Mouse (Mus musculus): ENCODE measurements around the gene Cacna2d3. TPM values are rescaled to one million over a fixed set of nuclear protein-coding genes. Genes with fewer than 3 reads are reported as not detected.

Cacna2d3 gene
- total RNA-seq, 1 experiment, result 0.40 TPM

DNA sequence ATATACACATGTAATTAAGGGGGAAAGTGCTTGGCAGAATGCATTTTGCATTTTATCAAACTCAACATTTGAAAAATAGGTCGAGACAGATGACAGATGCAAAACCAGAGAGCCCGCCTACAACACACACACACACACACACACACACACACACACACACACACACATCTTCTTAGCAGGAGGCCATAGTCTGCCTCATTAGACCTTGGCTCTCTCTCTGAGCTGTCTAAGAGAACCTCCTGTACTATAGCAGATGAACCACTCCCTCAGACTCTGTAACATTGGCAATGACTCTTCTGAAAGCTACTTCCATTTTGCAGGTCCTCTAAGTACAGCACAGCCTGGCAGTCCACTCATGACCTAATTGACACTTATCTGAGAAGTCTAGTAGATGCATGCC, 330.2 kb downstream of the Cacna2d3 start:
- Histone ChIP-seq H3K4me3 (ENCODE audit: insufficient read depth in 1 of 2, low read depth in 1 of 2, low read length in 2 of 2, poor library complexity in 1 of 2, severe bottlenecking in 1 of 2) (no peak overlapping the region), H3K27ac (ENCODE audit: insufficient read depth, low read depth, low read length, poor library complexity, severe bottlenecking) (no peak overlapping the region), H3K4me1 (ENCODE audit: control insufficient read depth in 2 of 2, insufficient read depth in 2 of 2, low read length in 2 of 2, poor library complexity in 1 of 2) (no peaks in the 10 kb centered on the region), H3K9me3 (ENCODE audit: control insufficient read depth, insufficient read depth, low read depth, low read length) (no peaks in the 10 kb centered on the region), H3K9ac (ENCODE audit: insufficient read depth, low read depth, low read length, poor library complexity, severe bottlenecking) (no peak overlapping the region), H3K36me3 (ENCODE audit: control insufficient read depth, insufficient read depth, low read length, poor library complexity, severe bottlenecking) (no peaks in the 10 kb centered on the region)
- TF ChIP-seq HCFC1 (IDR thresholded peaks at IDR 0.05; ENCODE audit: borderline replicate concordance, insufficient read depth, low read length) (no peak), ZC3H11A (IDR thresholded peaks at IDR 0.05; ENCODE audit: borderline replicate concordance, low read depth, low read length) (no peak), CHD2 (IDR thresholded peaks at IDR 0.05; ENCODE audit: low read depth, low read length) (no peak), MAFK (IDR thresholded peaks at IDR 0.05; ENCODE audit: insufficient read depth, low read depth, low read length) (no peak)
- in situ Hi-C loops (cut with MboI; ENCODE audit: low sequenced_read_pairs in 2 of 2, unreplicated experiment in 2 of 2), result no loop called here
- DNase-seq (ENCODE audit: low read depth, low spot score), result no peak

DNA sequence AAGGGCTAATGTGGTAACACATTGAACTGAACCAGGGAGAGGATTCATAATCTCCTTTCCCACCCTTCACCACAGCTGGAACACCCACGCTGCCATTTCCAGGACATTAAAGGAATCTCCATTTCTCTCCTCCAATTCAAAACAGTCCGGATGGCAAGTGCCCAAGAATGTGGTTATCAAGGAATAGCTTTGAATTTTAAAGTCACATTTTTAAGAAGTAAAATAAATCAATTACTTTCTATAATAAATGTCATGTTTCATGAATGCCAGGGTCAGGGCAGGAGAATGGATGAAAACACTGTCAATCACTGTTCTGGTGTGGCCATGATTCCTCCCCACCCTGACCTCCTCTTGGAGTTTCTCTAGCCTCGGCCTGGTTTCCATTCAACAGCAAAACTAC, 333.9 kb downstream of the Cacna2d3 start:
- no peak for DNase-seq (ENCODE audit: low read depth, low spot score)
- TF ChIP-seq ZC3H11A (IDR thresholded peaks at IDR 0.05; ENCODE audit: borderline replicate concordance, low read depth, low read length) (no peak), HCFC1 (IDR thresholded peaks at IDR 0.05; ENCODE audit: borderline replicate concordance, insufficient read depth, low read length) (no peak)
- Histone ChIP-seq H3K9ac (ENCODE audit: insufficient read depth, low read depth, low read length, poor library complexity, severe bottlenecking) (no peak overlapping the region), H3K4me3 (ENCODE audit: insufficient read depth in 1 of 2, low read depth in 1 of 2, low read length in 2 of 2, poor library complexity in 1 of 2, severe bottlenecking in 1 of 2) (no peak overlapping the region), H3K27ac (ENCODE audit: insufficient read depth, low read depth, low read length, poor library complexity, severe bottlenecking) (no peak overlapping the region), H3K4me1 (ENCODE audit: control insufficient read depth in 2 of 2, insufficient read depth in 2 of 2, low read length in 2 of 2, poor library complexity in 1 of 2) (no peaks in the 10 kb centered on the region), H3K36me3 (ENCODE audit: control insufficient read depth, insufficient read depth, low read length, poor library complexity, severe bottlenecking) (no peaks in the 10 kb centered on the region), H3K9me3 (ENCODE audit: control insufficient read depth, insufficient read depth, low read depth, low read length) (no peaks in the 10 kb centered on the region)
- in situ Hi-C loops (cut with MboI; ENCODE audit: low sequenced_read_pairs in 2 of 2, unreplicated experiment in 2 of 2), result no loop called here

DNA sequence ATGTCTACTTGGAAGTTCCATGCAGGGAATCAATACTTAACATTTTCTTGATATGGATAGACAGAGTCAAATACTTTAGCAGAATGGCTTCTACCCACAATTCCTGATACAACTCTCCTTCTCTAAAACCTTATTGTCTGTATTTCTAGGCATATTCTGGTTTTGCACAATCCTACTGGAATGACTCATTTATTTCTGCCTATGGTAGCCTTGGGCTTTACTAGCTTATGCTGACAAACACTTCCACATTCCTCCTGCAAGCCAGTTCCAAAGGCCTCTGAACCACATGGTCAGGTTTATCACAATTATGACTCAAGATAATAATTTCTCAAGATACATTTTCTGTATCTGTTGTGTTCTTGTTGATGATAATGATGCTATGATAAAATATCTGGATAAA, 336.2 kb downstream of the Cacna2d3 start:
- Histone ChIP-seq H3K36me3 (ENCODE audit: control insufficient read depth, insufficient read depth, low read length, poor library complexity, severe bottlenecking) (no peaks in the 10 kb centered on the region), H3K9ac (ENCODE audit: insufficient read depth, low read depth, low read length, poor library complexity, severe bottlenecking) (no peak overlapping the region), H3K4me1 (ENCODE audit: control insufficient read depth in 2 of 2, insufficient read depth in 2 of 2, low read length in 2 of 2, poor library complexity in 1 of 2) (no peaks in the 10 kb centered on the region), H3K4me3 (ENCODE audit: insufficient read depth in 1 of 2, low read depth in 1 of 2, low read length in 2 of 2, poor library complexity in 1 of 2, severe bottlenecking in 1 of 2) (no peak overlapping the region), H3K27ac (ENCODE audit: insufficient read depth, low read depth, low read length, poor library complexity, severe bottlenecking) (no peak overlapping the region), H3K9me3 (ENCODE audit: control insufficient read depth, insufficient read depth, low read depth, low read length) (no peaks in the 10 kb centered on the region)
- TF ChIP-seq ZNF384 (IDR thresholded peaks at IDR 0.05; ENCODE audit: low read depth, low read length), result no peak
- TF ChIP-seq HCFC1 (IDR thresholded peaks at IDR 0.05; ENCODE audit: borderline replicate concordance, insufficient read depth, low read length), result no peak
- no peak for TF ChIP-seq MAFK (IDR thresholded peaks at IDR 0.05; ENCODE audit: insufficient read depth, low read depth, low read length)
- no peak for TF ChIP-seq ZC3H11A (IDR thresholded peaks at IDR 0.05; ENCODE audit: borderline replicate concordance, low read depth, low read length)
- TF ChIP-seq CHD2 (IDR thresholded peaks at IDR 0.05; ENCODE audit: low read depth, low read length), result no peak
- no peak for DNase-seq (ENCODE audit: low read depth, low spot score)
- in situ Hi-C loops (cut with MboI; ENCODE audit: low sequenced_read_pairs in 2 of 2, unreplicated experiment in 2 of 2), result no loop called here

DNA sequence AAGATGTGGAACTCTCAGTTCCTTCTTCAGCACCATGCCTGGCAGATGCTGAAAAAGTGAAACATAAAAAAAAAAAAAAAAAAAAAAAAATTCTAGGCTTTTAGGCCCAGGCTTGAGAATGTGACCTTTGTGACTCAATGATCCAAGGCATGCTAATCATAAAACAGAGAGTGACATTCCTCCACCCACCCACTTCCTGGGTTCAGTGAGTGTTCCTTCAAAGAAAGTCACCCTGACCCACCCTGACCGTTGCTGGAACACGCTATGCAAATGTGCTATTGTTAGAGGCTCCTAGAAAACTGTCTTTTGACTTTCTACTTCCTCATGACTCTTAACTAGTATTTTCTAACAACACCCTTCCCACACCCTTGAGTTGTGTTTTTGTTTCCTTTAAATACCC, 338.9 kb downstream of the Cacna2d3 start:
- Histone ChIP-seq H3K9ac (ENCODE audit: insufficient read depth, low read depth, low read length, poor library complexity, severe bottlenecking) (no peak overlapping the region), H3K4me3 (ENCODE audit: insufficient read depth in 1 of 2, low read depth in 1 of 2, low read length in 2 of 2, poor library complexity in 1 of 2, severe bottlenecking in 1 of 2) (no peak overlapping the region), H3K9me3 (ENCODE audit: control insufficient read depth, insufficient read depth, low read depth, low read length) (no peaks in the 10 kb centered on the region), H3K36me3 (ENCODE audit: control insufficient read depth, insufficient read depth, low read length, poor library complexity, severe bottlenecking) (no peaks in the 10 kb centered on the region), H3K4me1 (ENCODE audit: control insufficient read depth in 2 of 2, insufficient read depth in 2 of 2, low read length in 2 of 2, poor library complexity in 1 of 2) (no peaks in the 10 kb centered on the region), H3K27ac (ENCODE audit: insufficient read depth, low read depth, low read length, poor library complexity, severe bottlenecking) (no peak overlapping the region)
- in situ Hi-C loops (cut with MboI; ENCODE audit: low sequenced_read_pairs in 2 of 2, unreplicated experiment in 2 of 2), result no loop called here
- DNase-seq (ENCODE audit: low read depth, low spot score), result no peak
- TF ChIP-seq HCFC1 (IDR thresholded peaks at IDR 0.05; ENCODE audit: borderline replicate concordance, insufficient read depth, low read length) (no peak), CHD2 (IDR thresholded peaks at IDR 0.05; ENCODE audit: low read depth, low read length) (no peak), MAFK (IDR thresholded peaks at IDR 0.05; ENCODE audit: insufficient read depth, low read depth, low read length) (no peak), ZC3H11A (IDR thresholded peaks at IDR 0.05; ENCODE audit: borderline replicate concordance, low read depth, low read length) (no peak), ZNF384 (IDR thresholded peaks at IDR 0.05; ENCODE audit: low read depth, low read length) (no peak)

DNA sequence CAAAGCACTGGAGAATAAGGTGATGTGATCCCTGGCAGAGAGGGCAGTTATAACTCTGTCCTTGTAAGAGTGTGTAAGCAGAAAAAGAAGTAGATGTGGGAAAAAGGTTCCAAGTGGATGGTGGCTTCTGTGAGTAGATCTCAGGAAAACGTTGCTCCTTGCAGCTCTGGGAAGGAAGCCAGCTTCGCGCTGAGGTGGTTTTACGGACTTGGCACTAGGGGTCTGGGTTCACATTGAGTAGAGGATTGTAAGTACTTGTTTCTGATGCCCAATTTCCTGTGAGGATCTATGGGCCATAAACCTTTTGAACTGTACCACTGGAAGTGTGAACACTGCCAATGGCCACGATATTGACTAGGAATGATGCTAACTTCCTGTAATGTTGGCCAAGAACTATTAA, 354.8 kb downstream of the Cacna2d3 start:
- Histone ChIP-seq H3K9ac (ENCODE audit: insufficient read depth, low read depth, low read length, poor library complexity, severe bottlenecking) (no peak overlapping the region), H3K36me3 (ENCODE audit: control insufficient read depth, insufficient read depth, low read length, poor library complexity, severe bottlenecking) (no peaks in the 10 kb centered on the region), H3K9me3 (ENCODE audit: control insufficient read depth, insufficient read depth, low read depth, low read length) (no peaks in the 10 kb centered on the region), H3K27ac (ENCODE audit: insufficient read depth, low read depth, low read length, poor library complexity, severe bottlenecking) (no peak overlapping the region), H3K4me1 (ENCODE audit: control insufficient read depth in 2 of 2, insufficient read depth in 2 of 2, low read length in 2 of 2, poor library complexity in 1 of 2) (no peaks in the 10 kb centered on the region), H3K4me3 (ENCODE audit: insufficient read depth in 1 of 2, low read depth in 1 of 2, low read length in 2 of 2, poor library complexity in 1 of 2, severe bottlenecking in 1 of 2) (no peak overlapping the region)
- in situ Hi-C loops (cut with MboI; ENCODE audit: low sequenced_read_pairs in 2 of 2, unreplicated experiment in 2 of 2), result no loop called here
- no peak for DNase-seq (ENCODE audit: low read depth, low spot score)
- TF ChIP-seq MAFK (IDR thresholded peaks at IDR 0.05; ENCODE audit: insufficient read depth, low read depth, low read length), result no peak
- no peak for TF ChIP-seq CHD2 (IDR thresholded peaks at IDR 0.05; ENCODE audit: low read depth, low read length)
- no peak for TF ChIP-seq ZC3H11A (IDR thresholded peaks at IDR 0.05; ENCODE audit: borderline replicate concordance, low read depth, low read length)
- TF ChIP-seq HCFC1 (IDR thresholded peaks at IDR 0.05; ENCODE audit: borderline replicate concordance, insufficient read depth, low read length), result no peak
- no peak for TF ChIP-seq ZNF384 (IDR thresholded peaks at IDR 0.05; ENCODE audit: low read depth, low read length)

All from ES-E14 (cell line).